Mouse (Mus musculus) urinary bladder, adult 2 months (tissue): Measurements from ENCODE around the gene Gm6993. TPM values are rescaled to one million over a fixed set of nuclear protein-coding genes. Genes with fewer than 3 reads are reported as not detected.

Experiments
- DNase-seq: peaks from one replicate; pipeline ENCODE4 v3.0.0; 2022; ENCODE audit warnings: low spot score
- polyA plus RNA-seq: library from polyadenylated mRNA; depleted of rRNA; stranded (reverse); fragments of >200 nt; gene quantifications from 2 replicates; pipeline ENCODE4 v1.2.3, GENCODE M21; 2012

The Gm6993 gene
- polyA plus RNA-seq, 1 experiment = not detected

- DNase-seq = no peak
These were observed 772 bp upstream of the Gm6993 start for GRCm38 (mm10) chr12:31239798-31240197.

- DNase-seq = no peak
These were observed 1.2 kb downstream of the Gm6993 start for GRCm38 (mm10) chr12:31241595-31242342.

GRCm38 (mm10) chr12:31244001-31244400, 3.4 kb downstream of the Gm6993 start:
- no peak for DNase-seq

- DNase-seq = no peak
These were observed 4.1 kb downstream of the Gm6993 start for GRCm38 (mm10) chr12:31244691-31245090.

GRCm38 (mm10) chr12:31246153-31246552, 5.6 kb downstream of the Gm6993 start:
- DNase-seq = no peak

- DNase-seq = no peak
These were observed 6.0 kb downstream of the Gm6993 start for GRCm38 (mm10) chr12:31246615-31247014.

GRCm38 (mm10) chr12:31248165-31248564, 7.6 kb downstream of the Gm6993 start:
- DNase-seq = no peak

- no peak for DNase-seq
These were observed 8.1 kb downstream of the Gm6993 start for GRCm38 (mm10) chr12:31248681-31249080.

GRCm38 (mm10) chr12:31252259-31252658, 11.7 kb downstream of the Gm6993 start:
- DNase-seq = no peak

GRCm38 (mm10) chr12:31254978-31255377, 14.4 kb downstream of the Gm6993 start:
- no peak for DNase-seq

- DNase-seq = no peak
These were observed 15.7 kb downstream of the Gm6993 start for GRCm38 (mm10) chr12:31256121-31256903.

GRCm38 (mm10) chr12:31261882-31262281, 21.3 kb downstream of the Gm6993 start:
- no peak for DNase-seq

- DNase-seq = no peak
These were observed 23.4 kb downstream of the Gm6993 start for GRCm38 (mm10) chr12:31263921-31264320.

GRCm38 (mm10) chr12:31265005-31265721, 24.6 kb downstream of the Gm6993 start, which contains the start of gene Lamb1:
Lamb1 (plus strand) TSS chr12:31265234.
- DNase-seq = peak; percentile 56

GRCm38 (mm10) chr12:31265722-31266431, 25.3 kb downstream of the Gm6993 start:
- no peak for DNase-seq

GRCm38 (mm10) chr12:31266686-31267085, 26.1 kb downstream of the Gm6993 start:
- DNase-seq = no peak

GRCm38 (mm10) chr12:31267363-31267762, 26.8 kb downstream of the Gm6993 start:
- no peak for DNase-seq

- DNase-seq = no peak
These were observed 27.7 kb downstream of the Gm6993 start for GRCm38 (mm10) chr12:31268315-31268714.

- DNase-seq = no peak
These were observed 28.5 kb downstream of the Gm6993 start for GRCm38 (mm10) chr12:31269020-31269597.

GRCm38 (mm10) chr12:31270361-31270760, 29.8 kb downstream of the Gm6993 start:
- DNase-seq = no peak

- DNase-seq = no peak
These were observed 30.2 kb downstream of the Gm6993 start for GRCm38 (mm10) chr12:31270776-31271175.
